Mouse (Mus musculus) c-Kit-positive CD71-positive TER-119-negative erythroid progenitor cells, embryonic 14.5 days (primary cell): Measurements from ENCODE around the gene Igf1r.

ENCODE experiments used
- DNase-seq: peaks from one replicate; pipeline ENCODE4 v3.0.0-alpha.2; 2013; ENCODE audit warnings: low read depth

Igf1r gene

GRCm38 (mm10) chr7:68053002-68053624 is 100.5 kb downstream of the Igf1r start:
- DNase-seq, result no peak

GRCm38 (mm10) chr7:68054498-68054897 is 101.9 kb downstream of the Igf1r start:
- DNase-seq, result no peak

GRCm38 (mm10) chr7:68054956-68055355 is 102.3 kb downstream of the Igf1r start:
- DNase-seq, result peak; percentile 39

GRCm38 (mm10) chr7:68057010-68057409 is 104.4 kb downstream of the Igf1r start:
- DNase-seq, result no peak

- no peak for DNase-seq
Measured at GRCm38 (mm10) chr7:68059690-68060089, 107.1 kb downstream of the Igf1r start.

- DNase-seq, result no peak
Measured at GRCm38 (mm10) chr7:68061434-68061833, 108.8 kb downstream of the Igf1r start.

- no peak for DNase-seq
Measured at GRCm38 (mm10) chr7:68062170-68062848, 109.7 kb downstream of the Igf1r start.

- no peak for DNase-seq
Measured at GRCm38 (mm10) chr7:68062849-68063208, 110.2 kb downstream of the Igf1r start.

GRCm38 (mm10) chr7:68063711-68064110 is 111.1 kb downstream of the Igf1r start:
- DNase-seq, result no peak

- no peak for DNase-seq
Measured at GRCm38 (mm10) chr7:68064120-68064519, 111.5 kb downstream of the Igf1r start.

- no peak for DNase-seq
Measured at GRCm38 (mm10) chr7:68064647-68065362, 112.2 kb downstream of the Igf1r start.

- no peak for DNase-seq
Measured at GRCm38 (mm10) chr7:68065904-68066303, 113.3 kb downstream of the Igf1r start.

- DNase-seq, result no peak
Measured at GRCm38 (mm10) chr7:68067321-68067720, 114.7 kb downstream of the Igf1r start.

- no peak for DNase-seq
Measured at GRCm38 (mm10) chr7:68069324-68069723, 116.7 kb downstream of the Igf1r start.

- DNase-seq, result peak; percentile 27
Measured at GRCm38 (mm10) chr7:68070030-68070429, 117.4 kb downstream of the Igf1r start.

GRCm38 (mm10) chr7:68070626-68071025 is 118.0 kb downstream of the Igf1r start:
- peak; percentile 67 for DNase-seq

GRCm38 (mm10) chr7:68071050-68071449 is 118.4 kb downstream of the Igf1r start:
- no peak for DNase-seq

GRCm38 (mm10) chr7:68071749-68072148 is 119.1 kb downstream of the Igf1r start:
- DNase-seq, result no peak

GRCm38 (mm10) chr7:68072524-68073459 is 120.2 kb downstream of the Igf1r start:
- no peak for DNase-seq

- DNase-seq, result no peak
Measured at GRCm38 (mm10) chr7:68073460-68073806, 120.8 kb downstream of the Igf1r start.

GRCm38 (mm10) chr7:68074748-68075147 is 122.1 kb downstream of the Igf1r start:
- DNase-seq, result no peak

GRCm38 (mm10) chr7:68075401-68075800 is 122.8 kb downstream of the Igf1r start:
- DNase-seq, result no peak
